Mouse (Mus musculus) mouse embryonic stem cell (cell line): Measurements from ENCODE around the gene Hip1.

Experiments
- in situ Hi-C, 2 experiments: fragments of 300-500 bp; cut with MboI; formaldehyde crosslinking; loops; 1 replicate in 1 of 2; 3 replicates in 1 of 2; pipeline ENCODE4 v1.14.3; 2019 to 2020; ENCODE audit warnings: low sequenced_read_pairs in 2 of 2, low pct_unique_long_range_greater_than_20kb in 1 of 2, mixed read lengths in 1 of 2; ENCODE audit not compliant: unreplicated experiment in 1 of 2

Hip1 gene

GRCm38 (mm10) chr5:135357556-135357955 is 187.4 kb downstream of the Hip1 start:
- in situ Hi-C loops = no loop called here
